Mouse (Mus musculus): ENCODE results near the gene Kcnd1.
"Not testable (repeated sequence)": the region's sequence is repeated elsewhere in the genome, so short reads cannot be mapped to it uniquely, and the experiment has no call there.

The Kcnd1 gene

DNA sequence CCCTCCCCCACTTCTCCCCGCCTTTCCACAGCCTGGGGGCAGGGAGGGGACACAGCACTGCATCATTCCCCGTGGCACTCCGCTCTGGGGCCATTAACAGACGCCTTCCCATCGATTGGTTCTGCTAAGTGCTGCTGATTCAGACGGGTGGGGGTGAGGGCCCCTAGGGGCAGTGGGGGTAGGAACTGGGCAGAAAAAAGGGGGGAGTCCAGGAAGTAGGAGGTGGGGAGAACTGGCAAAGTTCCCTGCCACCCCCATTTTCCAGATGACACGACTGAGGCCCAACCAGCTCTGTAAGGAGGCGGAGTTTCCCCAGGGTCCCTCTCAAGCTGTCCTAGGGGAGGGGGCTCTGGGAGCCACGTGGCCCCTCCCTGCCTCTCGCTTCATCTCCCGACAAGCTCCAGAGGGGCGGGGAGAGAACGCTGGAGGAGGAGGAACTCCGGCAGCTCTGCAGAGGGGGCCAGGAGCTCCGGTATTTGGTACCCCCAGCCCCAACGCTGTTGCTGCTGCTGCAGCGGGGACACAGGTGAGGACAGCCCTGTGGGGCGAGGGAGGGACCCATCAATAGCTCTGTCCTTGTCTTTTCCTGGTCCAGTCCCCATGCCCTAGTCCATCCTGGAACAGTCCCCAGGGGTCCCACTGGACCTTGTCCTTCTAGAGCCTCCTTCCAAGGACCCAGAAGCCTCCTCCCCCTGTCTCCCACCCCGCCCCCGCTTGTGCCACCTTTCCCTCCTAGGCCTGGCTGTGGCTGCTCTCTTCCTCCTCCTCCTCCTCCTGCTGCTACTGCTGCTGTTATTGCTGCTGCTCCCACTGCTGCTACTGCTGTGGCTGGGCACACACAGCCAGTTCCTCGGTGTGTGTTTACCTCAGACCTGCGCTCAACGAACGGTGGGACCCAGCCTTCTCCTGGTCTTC is at the start of gene Kcnd1:
Gene Kcnd1, plus strand, starts transcription at position 425 of the 915 bp plus-strand sequence.
- DNase-seq (ENCODE audit: low spot score in 2 of 2), result no peak

DNA sequence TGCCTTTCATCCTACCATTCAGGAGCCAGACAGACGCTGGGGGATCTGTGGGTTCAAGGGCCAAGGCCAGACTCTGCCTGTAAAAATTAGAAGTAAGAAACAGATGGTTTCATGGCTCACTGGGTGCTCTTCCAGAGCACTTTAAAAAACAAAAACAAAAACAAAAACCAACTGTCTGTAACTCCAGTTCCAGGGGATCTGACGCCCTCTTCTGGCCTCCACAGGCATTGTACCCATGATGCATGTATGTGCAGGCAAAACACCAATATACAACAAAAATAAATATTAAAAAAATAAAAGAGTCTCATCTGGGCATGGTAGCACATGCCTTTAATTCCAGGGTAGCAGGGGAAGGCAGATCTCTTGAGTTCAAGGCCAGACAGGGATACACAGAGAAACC is 49.3 kb upstream of the Kcnd1 start:
- DNase-seq (ENCODE audit: low spot score in 2 of 2), result peak in 1 of 2 experiments; percentile 19

DNA sequence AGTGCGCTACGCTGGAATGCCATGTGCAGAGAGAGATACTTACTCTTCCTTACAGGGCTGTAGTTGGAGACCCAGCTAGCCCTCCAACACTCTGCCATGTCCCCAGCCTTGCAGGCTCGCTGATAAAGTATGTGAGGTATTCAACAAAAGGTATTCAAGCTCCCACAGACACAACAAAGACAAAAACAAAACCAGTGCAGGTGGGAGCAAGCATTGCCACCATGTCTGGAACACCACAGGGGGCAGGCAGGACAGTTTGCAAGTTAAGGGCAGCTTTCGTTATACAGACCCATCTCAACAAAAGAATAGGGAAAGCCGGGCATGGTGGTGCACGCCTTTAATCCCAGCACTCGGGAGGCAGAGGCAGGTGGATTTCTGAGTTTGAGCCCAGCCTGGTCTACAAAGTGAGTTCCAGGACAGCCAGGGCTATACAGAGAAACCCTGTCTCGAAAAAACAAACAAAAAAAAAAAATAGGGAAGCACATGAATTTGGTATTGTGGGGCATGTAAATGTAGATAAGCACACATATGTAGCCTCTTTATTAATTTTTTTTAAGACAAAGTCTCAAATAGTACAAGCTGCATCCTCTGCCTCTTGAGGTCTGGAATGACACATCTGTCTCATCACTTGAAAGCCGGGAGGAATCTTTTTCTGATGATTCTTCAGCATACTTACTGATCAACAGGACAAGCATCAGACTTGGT is 46.4 kb upstream of the Kcnd1 start:
- no peak for DNase-seq (ENCODE audit: low spot score in 2 of 2)

DNA sequence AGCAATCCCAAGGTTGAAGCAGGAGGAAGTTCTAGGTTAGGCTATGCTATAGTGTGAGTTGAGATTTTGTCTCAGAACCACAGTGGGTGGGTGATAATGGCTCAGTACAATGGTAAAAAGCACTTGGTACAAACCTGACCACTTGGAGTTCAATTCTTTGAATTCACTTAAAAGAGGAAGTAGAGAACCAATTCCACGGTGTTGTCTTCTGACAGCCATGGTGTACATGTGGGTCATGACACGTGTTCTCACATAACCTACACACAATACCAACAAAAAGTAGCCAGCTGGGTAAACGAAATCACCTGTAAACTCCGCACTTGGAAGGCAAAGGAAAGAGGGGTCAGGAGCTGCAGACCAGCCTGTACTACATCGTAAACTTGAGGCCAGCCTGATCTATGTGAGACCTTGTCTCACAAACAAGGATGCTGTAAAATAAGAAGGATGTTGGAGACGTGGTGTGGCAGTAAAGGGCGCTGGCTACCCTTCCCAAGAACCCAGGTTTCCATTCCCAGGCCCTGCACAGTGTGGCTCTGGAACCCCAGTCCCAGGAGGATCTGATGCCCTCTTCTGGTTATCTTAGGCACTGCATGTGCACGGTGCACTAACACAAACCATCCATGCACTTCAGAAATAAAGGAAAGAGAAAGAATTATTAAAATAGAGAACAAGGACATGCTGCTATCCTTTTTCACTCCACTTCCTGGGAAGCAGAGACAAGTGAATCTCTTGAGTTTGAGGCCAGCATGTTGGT is 45.6 kb upstream of the Kcnd1 start:
- peak in 1 of 2 experiments; percentile 26 for DNase-seq (ENCODE audit: low spot score in 2 of 2)

DNA sequence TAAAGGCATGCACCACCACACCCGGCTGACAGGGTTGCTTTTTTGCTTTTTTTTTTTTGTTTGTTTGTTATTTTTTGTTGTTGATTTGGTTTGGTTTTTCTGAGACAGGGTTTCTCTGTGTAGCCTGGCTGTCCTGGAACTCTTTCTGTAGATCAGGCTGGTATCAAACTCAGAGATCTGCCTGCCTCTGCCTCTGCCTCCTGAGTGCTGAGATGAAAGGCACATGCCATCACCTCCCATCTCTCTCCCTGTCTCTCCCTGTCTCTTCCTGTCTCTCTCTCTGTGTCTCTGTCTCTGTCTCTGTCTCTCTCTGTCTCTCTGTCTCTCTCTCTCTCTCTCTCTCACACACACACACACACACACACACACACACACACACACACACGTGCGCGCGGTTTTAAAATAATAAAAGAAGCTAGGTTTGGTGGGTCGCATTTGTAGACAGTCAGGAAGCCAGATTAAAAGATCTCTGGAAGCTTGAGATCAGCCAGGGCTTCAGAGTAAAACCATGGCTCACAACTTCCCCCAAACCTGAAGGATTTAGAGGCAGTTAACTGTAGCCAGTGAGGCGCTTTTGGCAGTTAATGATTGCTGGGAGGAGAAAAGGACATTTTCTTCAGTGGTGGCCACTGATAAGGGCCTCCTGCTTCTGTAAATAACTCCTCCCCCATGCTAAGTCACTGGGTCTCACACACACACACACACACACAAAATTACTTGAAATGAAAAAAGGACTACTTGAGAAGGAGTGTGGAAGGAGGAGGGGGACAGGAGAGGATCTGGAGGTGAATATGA is 43.4 kb upstream of the Kcnd1 start:
- DNase-seq (ENCODE audit: low spot score in 2 of 2), result no peak

DNA sequence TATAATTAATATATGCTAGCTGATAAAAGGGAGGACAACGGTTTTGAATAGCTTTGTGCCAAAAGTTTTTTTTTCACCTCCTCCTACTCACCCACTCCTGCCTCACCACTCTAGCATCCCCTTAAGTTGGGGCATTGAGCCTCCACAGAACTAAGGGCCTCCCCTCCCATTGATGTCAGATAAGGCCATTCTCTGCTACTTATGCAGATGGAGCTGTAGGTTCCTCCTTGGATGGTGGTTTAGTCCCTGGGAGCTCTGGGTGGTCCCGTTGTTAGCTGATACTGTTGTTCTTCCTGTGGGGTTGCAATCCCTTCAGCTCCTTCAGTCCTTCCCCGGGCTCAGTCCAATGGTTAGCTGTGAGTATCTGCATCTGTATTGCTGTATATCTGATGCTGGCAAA is 42.8 kb upstream of the Kcnd1 start:
- no peak for DNase-seq (ENCODE audit: low spot score in 2 of 2)

DNA sequence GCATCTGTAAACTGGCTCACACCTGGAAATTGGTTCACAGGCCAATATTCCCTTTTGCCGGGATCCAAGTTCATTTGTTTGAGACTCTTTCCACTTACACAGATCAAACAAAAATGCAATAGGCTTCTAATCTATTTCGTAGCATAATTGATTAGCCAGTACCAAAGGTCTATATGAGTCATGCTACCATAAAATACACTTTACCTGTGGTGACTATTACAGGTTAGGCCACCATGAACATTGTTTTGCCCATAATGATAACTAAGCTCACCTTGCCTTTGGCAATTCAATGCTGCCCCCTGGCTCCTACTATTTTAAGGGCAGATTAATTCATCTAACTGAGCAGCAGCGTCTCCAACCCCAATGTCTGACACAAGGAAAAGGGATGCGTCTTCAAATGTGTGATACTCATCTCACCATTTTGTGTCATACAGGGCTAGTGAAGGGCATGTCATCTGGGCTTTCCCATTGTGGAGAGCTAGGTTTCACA is 39.4 kb upstream of the Kcnd1 start:
- DNase-seq (ENCODE audit: low spot score in 2 of 2), result no peak

DNA sequence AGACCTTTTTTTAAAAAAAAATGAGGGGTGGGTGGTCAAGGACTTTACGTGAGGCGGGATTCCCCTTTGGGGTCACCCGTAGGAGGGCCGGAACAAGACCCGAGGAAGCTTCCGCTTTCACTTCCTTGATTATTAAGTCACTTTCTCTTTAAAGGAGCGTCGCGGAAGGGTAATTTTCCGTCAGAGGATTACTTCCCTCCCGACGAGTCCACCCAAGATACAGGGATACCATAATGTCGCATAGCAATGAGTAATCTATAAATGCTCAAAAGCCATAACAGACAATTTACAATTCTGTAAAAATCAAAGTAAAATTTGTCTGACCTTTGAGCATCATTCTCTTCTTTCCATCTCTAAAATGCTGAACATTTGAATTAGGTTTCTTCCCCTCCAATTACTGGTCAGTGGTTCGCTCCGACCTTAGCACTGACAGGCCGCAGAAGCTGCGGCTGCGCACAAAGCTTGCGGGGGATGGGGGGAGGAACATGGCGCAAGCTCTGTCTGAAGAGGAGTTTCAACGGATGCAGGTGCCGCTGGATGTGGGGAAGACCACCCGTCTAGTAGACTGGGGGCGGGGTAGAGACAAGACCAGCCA is 32.5 kb upstream of the Kcnd1 start, which contains the start of gene Gripap1:
Gene Gripap1, plus strand, starts transcription at position 224 of the 595 bp plus-strand sequence.
- peak; percentile 77 to 82 for DNase-seq (ENCODE audit: low spot score in 2 of 2)

DNA sequence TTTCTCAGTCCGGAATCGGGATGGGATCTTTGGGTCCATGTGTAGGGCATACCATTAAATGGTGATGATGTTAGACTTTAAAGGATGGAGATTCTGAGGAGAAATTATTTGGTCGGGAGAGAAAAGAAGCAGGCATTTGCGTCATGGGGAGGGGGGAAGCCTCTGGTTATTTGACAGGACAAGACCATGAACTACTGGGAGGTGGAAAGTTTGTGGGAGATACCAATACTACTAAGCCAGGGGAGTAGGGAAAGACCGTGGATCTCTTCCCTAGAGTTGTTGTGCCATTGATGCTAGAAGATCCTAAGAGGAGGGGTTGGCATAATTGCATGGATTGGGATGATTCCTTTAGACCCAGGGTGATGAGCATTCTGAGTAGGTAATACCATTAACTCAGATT is 31.8 kb upstream of the Kcnd1 start:
- DNase-seq (ENCODE audit: low spot score in 2 of 2), result no peak

DNA sequence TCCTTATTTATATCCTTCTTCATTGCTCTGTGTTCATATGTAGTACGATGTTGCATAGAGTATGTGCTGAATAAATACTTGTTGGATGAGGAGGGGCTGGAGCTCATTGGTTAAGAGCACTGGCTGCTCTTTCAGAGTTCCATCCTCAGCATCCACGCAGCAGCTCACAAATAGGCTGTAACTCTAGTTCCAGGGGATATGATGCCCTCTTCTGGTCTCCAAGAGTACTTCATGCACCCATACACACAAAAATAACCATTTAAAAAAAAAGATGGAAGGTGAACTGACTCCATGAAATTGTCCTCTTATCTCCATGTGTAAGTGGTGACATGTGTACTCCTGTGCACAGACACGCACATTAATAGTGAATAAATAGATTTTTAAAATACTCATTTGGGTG is 28.7 kb upstream of the Kcnd1 start:
- DNase-seq (ENCODE audit: low spot score in 2 of 2), result peak in 1 of 2 experiments; percentile 8

DNA sequence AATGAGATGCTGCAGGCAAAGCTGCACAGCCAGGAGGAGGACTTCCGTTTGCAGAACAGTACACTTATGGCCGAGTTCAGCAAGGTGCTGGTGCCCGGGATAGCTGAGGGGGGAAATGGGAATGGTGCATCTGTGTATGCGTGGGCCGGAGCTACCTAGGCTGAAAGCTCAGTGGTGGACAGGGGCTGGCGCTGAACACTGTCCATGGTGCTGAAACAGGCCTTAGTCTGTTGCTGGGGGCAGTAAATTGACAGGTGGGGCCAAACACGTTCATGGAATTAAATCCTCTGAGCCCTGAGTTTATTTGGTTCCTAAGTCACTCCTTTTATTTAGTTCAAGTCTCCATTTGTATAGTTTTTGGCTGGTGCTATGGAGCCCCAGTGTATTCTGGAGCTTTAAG is 27.1 kb upstream of the Kcnd1 start:
- no peak for DNase-seq (ENCODE audit: low spot score in 2 of 2)

DNA sequence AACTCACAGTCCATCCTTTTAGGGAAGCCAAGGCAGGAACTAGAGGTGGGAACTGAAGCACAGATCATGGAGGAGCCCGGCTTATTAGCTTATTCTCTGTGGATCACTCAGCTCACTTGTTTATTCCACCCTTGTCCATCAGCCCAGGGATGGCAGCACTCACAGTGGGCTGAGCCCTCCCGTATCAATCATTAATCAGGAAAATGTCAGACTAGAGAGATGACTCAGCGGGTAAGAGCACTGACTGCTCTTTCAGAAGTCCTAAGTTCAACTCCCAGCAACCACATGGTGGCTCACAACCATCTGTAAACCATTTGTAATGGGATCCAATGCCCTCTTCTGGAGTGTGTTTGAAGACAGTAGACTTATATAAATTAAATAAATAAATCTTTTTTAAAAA is 24.8 kb upstream of the Kcnd1 start:
- DNase-seq (ENCODE audit: low spot score in 2 of 2), result no peak

DNA sequence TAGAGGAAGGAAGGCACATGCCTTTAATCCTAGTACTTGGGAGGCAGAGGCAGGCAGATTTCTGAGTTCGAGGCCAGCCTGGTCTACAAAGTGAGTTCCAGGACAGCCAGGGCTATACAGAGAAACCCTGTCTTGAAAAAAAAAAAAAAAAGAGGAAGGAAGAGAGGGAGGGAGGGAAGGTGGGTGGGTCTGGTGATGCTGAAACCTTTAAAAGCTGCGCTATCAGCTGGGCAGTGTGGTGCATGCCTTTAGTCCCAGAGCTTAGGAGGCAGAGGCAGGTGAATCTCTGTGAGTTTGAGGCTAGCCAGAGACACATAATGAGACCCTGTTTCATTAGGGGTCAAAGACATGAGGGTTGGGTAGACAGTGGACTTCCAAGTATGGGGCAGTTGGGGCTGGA is 19.9 kb upstream of the Kcnd1 start:
- not testable (repeated sequence) for DNase-seq (ENCODE audit: low spot score in 2 of 2)

DNA sequence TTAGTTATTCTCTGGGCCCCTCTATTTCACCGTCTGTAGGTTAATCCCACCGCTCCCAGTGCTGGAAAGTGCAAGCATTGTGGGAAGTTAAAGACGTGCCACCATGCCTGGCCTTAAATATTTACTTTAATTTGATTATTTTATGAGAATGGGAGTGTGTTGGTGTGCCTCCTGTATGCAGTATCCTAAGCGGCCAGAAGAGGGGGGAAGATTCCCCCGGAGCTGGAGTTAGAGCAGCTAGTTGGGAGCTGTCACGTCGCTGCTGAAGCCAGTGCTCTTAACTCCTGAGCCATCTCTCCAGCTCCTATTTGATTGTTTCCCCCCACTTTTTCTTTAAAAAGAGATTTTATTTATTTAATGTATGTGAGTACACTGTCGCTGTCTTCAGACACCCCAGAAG is 7.1 kb upstream of the Kcnd1 start:
- DNase-seq (ENCODE audit: low spot score in 2 of 2), result peak in 1 of 2 experiments; percentile 12

DNA sequence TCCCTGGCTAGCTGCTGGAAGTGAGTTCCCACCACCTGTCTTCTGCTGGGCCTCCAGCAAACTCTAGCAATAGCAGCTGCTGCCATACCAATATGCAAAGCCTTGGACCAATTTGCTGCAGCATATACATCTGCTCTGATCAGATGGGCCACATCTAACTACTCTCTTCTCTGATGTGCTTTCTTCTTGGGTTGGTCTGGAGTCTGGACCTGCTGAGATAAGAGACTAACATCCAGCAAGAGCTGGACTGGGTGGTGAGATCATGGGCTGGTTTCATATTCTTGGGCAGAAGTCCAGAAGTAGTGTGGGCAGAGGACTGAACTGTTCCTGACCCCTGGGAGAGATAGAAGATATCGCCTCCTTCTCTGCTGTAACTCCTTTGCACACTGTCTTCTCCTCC is 15.1 kb downstream of the Kcnd1 start:
- DNase-seq (ENCODE audit: low spot score in 2 of 2), result no peak

DNA sequence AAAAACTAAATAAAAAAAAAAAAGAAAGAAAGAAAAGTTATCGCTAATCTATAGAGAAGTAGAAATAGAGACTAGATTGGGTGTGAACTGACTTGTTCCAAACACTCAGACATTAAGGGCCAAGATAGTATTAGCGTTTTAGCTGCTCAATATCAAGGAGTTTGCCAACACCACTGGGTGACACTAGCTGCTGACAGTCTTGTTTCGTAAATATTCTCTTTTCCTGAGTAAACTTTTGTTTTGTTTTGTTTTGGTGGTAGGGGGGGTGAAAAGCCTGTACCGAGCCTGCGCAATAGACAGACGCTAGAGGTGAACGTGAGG is 18.7 kb downstream of the Kcnd1 start:
- no peak for DNase-seq (ENCODE audit: low spot score in 2 of 2)

DNA sequence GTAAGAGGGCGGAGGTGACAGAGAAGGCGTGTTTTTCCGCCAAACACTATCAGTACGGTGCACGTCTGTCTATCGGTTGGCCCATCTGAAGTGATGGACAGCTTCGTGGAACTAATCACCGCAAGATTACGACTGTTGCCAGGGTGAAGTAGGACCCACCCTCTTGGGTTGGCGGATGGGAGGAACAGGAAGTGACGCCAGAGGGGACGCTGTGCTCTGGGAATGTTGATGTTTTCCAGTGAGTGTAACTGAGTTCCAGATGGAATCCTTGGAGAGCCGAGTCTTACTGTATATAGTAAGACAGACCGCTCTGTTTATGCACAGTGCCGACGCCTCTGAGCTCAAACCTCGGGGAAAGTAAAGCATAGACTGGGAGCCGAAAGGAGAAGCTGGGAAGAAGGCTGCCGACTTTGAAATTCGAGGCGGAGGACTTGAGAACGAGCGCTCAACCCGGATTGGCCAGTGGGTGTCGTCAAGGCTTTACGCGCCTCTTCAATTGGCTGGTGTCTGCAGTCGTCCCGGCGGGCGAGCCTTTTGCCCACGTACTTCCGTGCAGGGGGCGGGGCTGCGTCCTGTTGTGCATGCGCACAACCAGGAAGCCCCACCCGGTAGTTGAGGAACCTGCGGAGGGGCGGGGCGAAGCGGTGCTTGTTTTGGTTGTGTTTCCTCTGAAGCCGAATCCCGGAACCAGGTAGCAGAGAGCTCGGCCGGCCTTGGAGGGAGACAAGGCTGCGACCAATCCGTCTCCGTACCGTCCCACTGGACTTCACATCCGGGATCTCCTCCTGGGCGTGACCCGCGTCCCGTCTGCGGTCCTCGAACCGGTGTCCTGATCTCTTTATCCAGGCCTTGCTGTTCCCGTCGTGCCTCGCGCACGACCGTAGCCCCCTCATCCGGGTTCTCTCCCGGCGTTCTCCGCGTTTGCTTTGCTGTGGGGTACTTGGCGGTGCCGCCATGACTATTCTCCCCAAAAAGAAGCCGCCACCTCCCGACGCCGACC is 19.4 kb downstream of the Kcnd1 start, which contains the start of gene Otud5:
Gene Otud5, plus strand, starts transcription at position 202 of the 1,000 bp plus-strand sequence.
- peak; percentile 93 to 95 for DNase-seq (ENCODE audit: low spot score in 2 of 2)

DNA sequence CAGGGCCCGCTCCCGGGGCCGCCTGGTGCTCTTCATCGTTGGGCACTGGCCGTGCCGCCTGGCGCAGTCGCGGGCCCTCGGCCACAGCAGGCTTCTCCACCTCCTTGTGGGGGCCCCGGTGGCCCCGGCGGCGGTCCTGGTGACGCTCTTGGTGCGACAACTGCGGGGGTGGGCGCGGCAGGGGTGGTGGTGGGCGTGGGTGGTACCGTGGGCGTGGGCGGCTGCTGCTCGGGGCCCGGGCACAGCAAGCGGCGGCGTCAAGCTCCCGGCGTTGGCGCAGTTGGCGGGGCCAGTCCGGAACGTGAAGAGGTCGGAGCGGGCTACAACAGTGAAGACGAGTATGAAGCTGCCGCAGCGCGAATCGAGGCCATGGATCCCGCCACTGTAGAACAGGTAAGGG is 20.2 kb downstream of the Kcnd1 start:
- peak in 1 of 2 experiments; percentile 12 for DNase-seq (ENCODE audit: low spot score in 2 of 2)

DNA sequence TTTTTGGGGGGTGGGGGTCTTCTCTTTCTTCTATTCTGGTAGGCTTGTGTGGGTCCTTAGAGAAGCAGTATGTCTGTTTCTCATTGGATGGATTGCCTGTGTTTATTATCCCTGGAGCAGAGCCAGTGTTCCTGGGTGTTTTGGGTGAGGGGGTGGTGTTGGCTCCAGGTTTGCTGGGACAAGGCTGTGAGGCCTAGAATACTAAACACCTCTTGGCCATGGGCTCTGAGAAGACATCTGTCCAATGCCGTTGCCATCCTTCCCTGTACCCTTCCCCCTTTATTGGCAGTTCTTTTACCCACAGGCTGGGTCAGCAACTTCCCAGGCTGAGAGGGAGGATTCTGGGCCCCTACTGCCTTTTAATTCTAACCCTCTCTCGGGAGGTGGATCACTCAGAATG is 25.8 kb downstream of the Kcnd1 start:
- DNase-seq (ENCODE audit: low spot score in 2 of 2), result no peak

DNA sequence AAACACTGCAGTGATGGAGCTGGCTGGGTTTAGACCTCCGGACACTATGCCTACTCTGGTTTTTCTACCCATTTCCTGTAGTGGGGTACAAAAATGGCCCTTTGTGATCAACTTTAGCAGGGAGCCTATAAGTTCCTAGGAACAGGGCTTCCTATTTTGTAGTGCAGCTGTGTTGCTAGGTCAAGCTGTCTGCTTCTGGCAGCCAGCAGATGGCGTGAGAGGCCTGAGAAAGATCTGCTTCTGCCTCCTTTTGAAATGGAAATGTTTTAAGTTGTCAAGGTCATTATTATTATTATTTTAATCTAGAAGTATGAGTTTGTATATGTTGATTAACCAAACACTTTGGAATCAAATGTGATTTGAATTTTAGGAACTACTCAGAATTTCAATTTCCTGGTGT is 32.5 kb downstream of the Kcnd1 start:
- DNase-seq (ENCODE audit: low spot score in 2 of 2), result peak; percentile 26 to 54
